Mouse (Mus musculus): ENCODE data around the gene Mrpl53. TPM values are rescaled to one million over a fixed set of nuclear protein-coding genes. Genes with fewer than 3 reads are reported as not detected.

Gene Mrpl53
- polyA plus RNA-seq, 1 experiment from 2014 or later: 134 TPM

DNA sequence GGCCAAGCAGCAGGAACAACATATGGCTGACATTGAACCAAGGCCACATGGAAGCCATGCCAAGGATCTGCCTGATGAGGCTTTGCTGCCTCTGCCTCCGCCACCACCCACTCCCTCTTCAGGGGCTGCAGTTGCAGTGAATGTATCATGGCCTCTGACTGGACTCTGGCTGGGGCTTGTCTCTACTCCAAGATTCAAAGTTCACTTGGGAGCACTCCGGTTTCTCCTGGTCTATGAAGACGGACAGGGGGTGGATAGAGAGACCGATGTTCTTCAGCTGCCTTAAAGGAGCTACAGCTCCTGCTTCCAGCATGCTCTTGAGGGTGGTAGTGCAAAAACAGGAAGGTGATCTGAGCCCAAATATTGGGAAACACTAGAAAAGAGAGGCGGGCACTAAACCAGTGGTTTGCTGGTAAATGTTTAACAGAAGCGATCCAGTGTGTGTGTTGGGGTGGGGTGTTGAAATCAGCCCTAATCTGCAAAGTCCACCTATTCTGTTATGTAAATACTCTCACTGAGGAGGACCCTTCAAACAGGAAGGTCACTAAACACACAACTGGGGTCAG, 22.7 kb downstream of the Mrpl53 start:
- no peak overlapping the region for H3K4me2 ChIP-seq
- peak; percentile 50 for ATAC-seq (replicated peaks; ENCODE audit: low FRiP score)
- H3K4me1 ChIP-seq: peaks cover 35% of the 10 kb centered on the region
- no peak overlapping the region for H3K9ac ChIP-seq
- H3K36me3 ChIP-seq: no peaks in the 10 kb centered on the region
- WGBS: 59% methylated on average over 6 of the region's 6 CpGs
- peak overlapping the region; percentile 84 for H3K27ac ChIP-seq
- no peak overlapping the region for H3K4me3 ChIP-seq (replicated peaks)
- no peaks in the 10 kb centered on the region for H3K9me3 ChIP-seq (replicated peaks)
- H3K27me3 ChIP-seq: no peaks in the 10 kb centered on the region

- Histone ChIP-seq H3K4me3 (replicated peaks) (no peak overlapping the region), H3K9ac (no peak overlapping the region), H3K4me1 (peaks cover 41% of the 10 kb centered on the region), H3K27ac (peak overlapping the region; percentile 84), H3K4me2 (no peak overlapping the region), H3K36me3 (no peaks in the 10 kb centered on the region), H3K27me3 (no peaks in the 10 kb centered on the region), H3K9me3 (replicated peaks) (no peaks in the 10 kb centered on the region)
- WGBS: 83% methylated on average over 9 of the region's 9 CpGs
- no peak for ATAC-seq (replicated peaks; ENCODE audit: low FRiP score)
Measured at GRCm38 (mm10) chr6:83132176-83132919, 23.5 kb downstream of the Mrpl53 start.

- peaks cover 58% of the 10 kb centered on the region for H3K4me1 ChIP-seq
- no peaks in the 10 kb centered on the region for H3K9me3 ChIP-seq (replicated peaks)
- H3K27me3 ChIP-seq: no peaks in the 10 kb centered on the region
- no peaks in the 10 kb centered on the region for H3K36me3 ChIP-seq
- no peak overlapping the region for H3K4me3 ChIP-seq (replicated peaks)
- H3K4me2 ChIP-seq: no peak overlapping the region
- no peak for ATAC-seq (replicated peaks; ENCODE audit: low FRiP score)
- no peak overlapping the region for H3K27ac ChIP-seq
- H3K9ac ChIP-seq: no peak overlapping the region
- WGBS: 55% methylated on average over 3 of the region's 3 CpGs
Measured at GRCm38 (mm10) chr6:83134226-83134625, 25.4 kb downstream of the Mrpl53 start.

DNA sequence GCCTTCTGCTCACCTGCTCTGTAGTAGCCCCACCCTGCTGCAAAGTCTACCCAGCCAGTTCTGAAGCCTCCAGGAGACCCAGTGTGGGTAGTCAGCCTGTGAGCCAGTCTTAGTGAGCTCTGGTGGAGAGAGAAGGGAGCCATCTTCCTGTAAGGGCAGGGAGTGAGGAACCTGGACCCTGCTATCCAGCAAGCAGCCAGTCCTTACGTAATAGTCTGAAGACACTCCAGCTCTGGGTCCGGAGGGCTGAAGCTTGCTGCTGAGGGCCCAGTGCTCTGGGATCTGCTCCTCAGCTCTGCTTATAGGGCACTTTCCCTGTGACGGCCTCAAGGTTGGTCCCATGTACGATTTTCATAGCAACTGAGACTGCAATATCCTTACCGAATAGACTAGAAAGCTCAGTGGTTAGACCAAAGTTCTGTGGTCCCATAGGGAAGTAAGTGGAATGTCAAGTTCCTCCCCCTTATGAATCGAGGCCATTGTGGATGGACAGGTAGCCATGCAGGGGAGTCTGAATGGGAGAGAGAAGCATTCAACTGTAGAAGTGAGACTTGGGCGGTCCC, 26.2 kb downstream of the Mrpl53 start, which contains the start of gene Rtkn:
Gene Rtkn, plus strand, starts transcription at position 513 of the 563 bp plus-strand sequence.
- no peaks in the 10 kb centered on the region for H3K27me3 ChIP-seq
- WGBS: 57% methylated on average over 7 of the region's 7 CpGs
- H3K9me3 ChIP-seq (replicated peaks): no peaks in the 10 kb centered on the region
- H3K4me2 ChIP-seq: peak within 1 kb of the TSS; percentile 74
- peak within 1 kb of the TSS; percentile 82 for H3K9ac ChIP-seq
- ATAC-seq (replicated peaks; ENCODE audit: low FRiP score): no peak
- H3K36me3 ChIP-seq: peaks cover 1% of the 10 kb centered on the region; the same call in 1 of the 2 replicates
- peaks cover 64% of the 10 kb centered on the region for H3K4me1 ChIP-seq
- peak within 1 kb of the TSS; percentile 100 for H3K27ac ChIP-seq
- peak within 1 kb of the TSS; percentile 63 for H3K4me3 ChIP-seq (replicated peaks)

- peak overlapping the region; percentile 100 for H3K27ac ChIP-seq
- no peaks in the 10 kb centered on the region for H3K27me3 ChIP-seq
- peaks cover 3% of the 10 kb centered on the region; the same call in 1 of the 2 replicates for H3K36me3 ChIP-seq
- no peaks in the 10 kb centered on the region for H3K9me3 ChIP-seq (replicated peaks)
- no peak for ATAC-seq (replicated peaks; ENCODE audit: low FRiP score)
- H3K9ac ChIP-seq: peak overlapping the region; percentile 82
- H3K4me1 ChIP-seq: peaks cover 64% of the 10 kb centered on the region
- H3K4me3 ChIP-seq (replicated peaks): peak overlapping the region; percentile 63
- H3K4me2 ChIP-seq: peak overlapping the region; percentile 74
- WGBS: 3% methylated on average over 37 of the region's 37 CpGs
Measured at GRCm38 (mm10) chr6:83135571-83136161, 26.8 kb downstream of the Mrpl53 start.

GRCm38 (mm10) chr6:83136291-83136880, 27.5 kb downstream of the Mrpl53 start:
- no peak for ATAC-seq (replicated peaks; ENCODE audit: low FRiP score)
- Histone ChIP-seq H3K36me3 (peaks cover 3% of the 10 kb centered on the region; the same call in 1 of the 2 replicates), H3K4me2 (peak overlapping the region; percentile 74), H3K27me3 (no peaks in the 10 kb centered on the region), H3K9ac (peak overlapping the region; percentile 82), H3K4me1 (peaks cover 63% of the 10 kb centered on the region), H3K27ac (peak overlapping the region; percentile 100), H3K9me3 (replicated peaks) (no peaks in the 10 kb centered on the region), H3K4me3 (replicated peaks) (peak overlapping the region; percentile 63)
- WGBS: 11% methylated on average over 5 of the region's 5 CpGs

DNA sequence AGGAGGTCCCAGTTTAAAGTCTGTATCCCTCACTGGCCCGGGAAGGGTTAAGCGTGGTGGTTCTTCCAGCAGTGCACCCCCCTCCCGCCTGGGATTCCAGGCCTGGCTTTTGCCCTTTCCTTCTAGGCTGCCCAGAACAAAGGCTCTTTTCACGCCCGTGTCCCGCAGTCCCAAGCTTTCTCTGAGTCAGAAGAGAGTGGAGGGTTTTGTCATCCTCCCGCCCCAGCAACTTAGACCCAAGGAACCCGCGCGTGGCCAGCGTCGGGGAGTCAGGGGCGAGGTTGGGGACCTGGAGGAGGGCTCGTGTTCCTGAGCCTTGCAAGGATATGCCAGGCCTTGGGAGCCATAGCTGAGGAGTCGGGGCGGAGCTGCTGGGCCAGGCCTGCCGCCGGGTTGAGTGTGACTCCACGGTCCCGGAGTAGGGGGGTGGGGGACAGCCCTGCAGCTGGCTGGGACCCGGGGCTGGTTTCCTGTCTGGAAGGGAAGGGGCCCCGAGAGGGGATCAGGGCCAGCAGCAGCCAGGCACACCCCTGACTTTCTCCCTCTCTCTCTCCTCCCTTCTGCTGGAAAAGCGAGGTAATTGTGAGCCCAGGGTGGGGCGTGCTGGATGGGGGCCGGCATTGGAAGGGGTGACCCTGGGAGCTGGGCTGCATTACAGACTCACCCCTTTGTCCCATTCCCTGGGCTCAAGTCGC, 28.2 kb downstream of the Mrpl53 start:
- WGBS: under 1% methylated on average over 26 of the region's 26 CpGs

GRCm38 (mm10) chr6:83137576-83137950, 28.7 kb downstream of the Mrpl53 start:
- Histone ChIP-seq H3K9me3 (replicated peaks) (no peaks in the 10 kb centered on the region), H3K36me3 (peaks cover 3% of the 10 kb centered on the region; the same call in 1 of the 2 replicates), H3K27me3 (no peaks in the 10 kb centered on the region), H3K4me2 (peak overlapping the region; percentile 74), H3K9ac (peak overlapping the region; percentile 82), H3K4me3 (replicated peaks) (peak overlapping the region; percentile 63), H3K4me1 (peaks cover 68% of the 10 kb centered on the region), H3K27ac (peak overlapping the region; percentile 100)
- ATAC-seq (replicated peaks; ENCODE audit: low FRiP score): peak; percentile 85
- WGBS: under 1% methylated on average over 12 of the region's 12 CpGs

More for the DNA sequence above, 28.2 kb downstream of the Mrpl53 start:
- peaks cover 3% of the 10 kb centered on the region; the same call in 1 of the 2 replicates for H3K36me3 ChIP-seq
- peak overlapping the region; percentile 74 for H3K4me2 ChIP-seq
- H3K27ac ChIP-seq: peak overlapping the region; percentile 100
- peak overlapping the region; percentile 82 for H3K9ac ChIP-seq
- peak overlapping the region; percentile 63 for H3K4me3 ChIP-seq (replicated peaks)
- H3K9me3 ChIP-seq (replicated peaks): no peaks in the 10 kb centered on the region
- peaks cover 65% of the 10 kb centered on the region for H3K4me1 ChIP-seq
- peak; percentile 78 for ATAC-seq (replicated peaks; ENCODE audit: low FRiP score)
- H3K27me3 ChIP-seq: no peaks in the 10 kb centered on the region

GRCm38 (mm10) chr6:83138056-83138455, 29.2 kb downstream of the Mrpl53 start:
- peaks cover 73% of the 10 kb centered on the region for H3K4me1 ChIP-seq
- peak overlapping the region; percentile 63 for H3K4me3 ChIP-seq (replicated peaks)
- H3K4me2 ChIP-seq: peak overlapping the region; percentile 74
- peak; percentile 37 for ATAC-seq (replicated peaks; ENCODE audit: low FRiP score)
- peak overlapping the region; percentile 82 for H3K9ac ChIP-seq
- WGBS: 1% methylated on average over 11 of the region's 11 CpGs
- H3K36me3 ChIP-seq: peaks cover 3% of the 10 kb centered on the region; the same call in 1 of the 2 replicates
- no peaks in the 10 kb centered on the region for H3K27me3 ChIP-seq
- H3K9me3 ChIP-seq (replicated peaks): no peaks in the 10 kb centered on the region
- peak overlapping the region; percentile 100 for H3K27ac ChIP-seq

GRCm38 (mm10) chr6:83140044-83140443, 31.2 kb downstream of the Mrpl53 start:
- Histone ChIP-seq H3K4me1 (peaks cover 64% of the 10 kb centered on the region), H3K36me3 (peaks cover 3% of the 10 kb centered on the region; the same call in 1 of the 2 replicates), H3K4me3 (replicated peaks) (no peak overlapping the region), H3K9me3 (replicated peaks) (no peaks in the 10 kb centered on the region), H3K9ac (no peak overlapping the region), H3K27me3 (no peaks in the 10 kb centered on the region), H3K4me2 (no peak overlapping the region), H3K27ac (no peak overlapping the region)
- WGBS: 93% methylated on average over 8 of the region's 8 CpGs
- ATAC-seq (replicated peaks; ENCODE audit: low FRiP score): no peak

- Histone ChIP-seq H3K27ac (peak overlapping the region; percentile 52; the same call in 1 of the 2 replicates), H3K4me1 (peaks cover 52% of the 10 kb centered on the region), H3K9ac (0 out of 2 replicates have a peak overlapping the region, but pooled peaks have one; percentile 56), H3K9me3 (replicated peaks) (no peaks in the 10 kb centered on the region), H3K4me3 (replicated peaks) (peak overlapping the region; percentile 39; the same call in 1 of the 2 replicates), H3K4me2 (peak overlapping the region; percentile 76), H3K36me3 (peaks cover 9% of the 10 kb centered on the region), H3K27me3 (no peaks in the 10 kb centered on the region)
- WGBS: 46% methylated on average over 4 of the region's 4 CpGs
- ATAC-seq (replicated peaks; ENCODE audit: low FRiP score): no peak
Measured at GRCm38 (mm10) chr6:83141636-83142035, 32.8 kb downstream of the Mrpl53 start.

All from kidney, embryonic 15.5 days (tissue).